Mouse (Mus musculus): ENCODE measurements at regions not wholly inside any gene's neighbourhood (a gene's known extent, or its start where the extent isn't known, plus 50 kb on each side); places are given as distances from the start of the nearest gene placed in this dataset.

DNA sequence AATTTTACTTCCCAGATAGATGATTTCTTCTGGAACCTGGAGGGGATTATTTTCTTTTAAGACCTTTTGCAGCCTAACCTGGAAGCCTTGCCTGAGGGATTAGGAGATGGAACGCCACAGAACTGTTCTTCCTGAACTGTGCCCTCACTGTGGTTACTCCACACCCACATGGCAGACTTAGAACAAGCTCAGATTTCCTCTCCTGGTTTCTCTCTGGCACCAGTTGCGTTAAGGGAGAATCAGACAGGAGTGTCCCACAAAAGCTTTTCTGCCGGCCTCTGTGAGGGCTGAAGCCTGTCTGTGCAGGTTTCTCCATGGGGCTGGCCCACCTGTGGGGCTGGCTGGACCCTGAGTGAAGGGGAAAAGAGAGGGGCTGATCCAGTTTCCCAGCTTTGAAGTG lies 500.1 kb upstream of the Btbd3 start:
- TF ChIP-seq CTCF (IDR thresholded peaks at IDR 0.05; ENCODE audit: control insufficient read depth, insufficient read depth, insufficient replicate concordance, low read depth, low read length) (no peak), POLR2A (IDR thresholded peaks at IDR 0.05; ENCODE audit: control insufficient read depth, low read depth, low read length) (no peak)
